Mouse (Mus musculus): ENCODE data around the gene Gm20388. TPM values are rescaled to one million over a fixed set of nuclear protein-coding genes. Genes with fewer than 3 reads are reported as not detected.
A peak's percentile ranks its signal among the peaks of the same experiment; 100 is the strongest.

Gm20388 gene
- polyA plus RNA-seq, 1 experiment from 2014 or later: not detected

DNA sequence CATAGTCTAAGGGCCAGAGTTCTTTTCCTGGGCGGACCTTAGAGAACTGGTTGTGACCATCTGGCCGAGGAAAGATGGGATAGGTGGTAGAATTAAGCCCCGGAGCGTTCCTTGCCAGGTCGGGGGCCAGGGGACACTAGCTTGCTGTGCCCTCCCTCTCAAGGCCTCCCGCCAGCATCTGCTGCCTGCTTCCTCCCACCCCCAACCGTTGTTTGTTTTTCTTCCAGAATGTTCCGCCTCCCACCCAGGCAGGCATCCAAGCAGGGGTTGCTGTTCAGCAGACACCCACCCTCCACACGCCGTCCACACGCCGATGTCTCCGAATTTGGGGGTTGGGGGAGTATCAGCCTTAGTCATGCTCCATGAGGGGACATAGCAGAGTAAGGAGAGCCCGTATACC is 367.4 kb downstream of the Gm20388 start:
- Histone ChIP-seq H3K9me3 (no peaks in the 10 kb centered on the region), H3K4me2 (replicated peaks) (0 out of 2 replicates have a peak overlapping the region, but pooled peaks have one; percentile 1), H3K27me3 (0 out of 2 replicates have a peak, but pooled peaks cover 3% of the 10 kb centered on the region), H3K4me3 (no peak overlapping the region), H3K27ac (peak overlapping the region; percentile 94), H3K4me1 (peaks cover 91% of the 10 kb centered on the region), H3K36me3 (no peaks in the 10 kb centered on the region), H3K9ac (no peak overlapping the region)
- no peak for ATAC-seq (ENCODE audit: insufficient number of reproducible peaks, insufficient read depth, low FRiP score, low TSS enrichment)
- WGBS: 54% methylated on average over 14 of the region's 14 CpGs

DNA sequence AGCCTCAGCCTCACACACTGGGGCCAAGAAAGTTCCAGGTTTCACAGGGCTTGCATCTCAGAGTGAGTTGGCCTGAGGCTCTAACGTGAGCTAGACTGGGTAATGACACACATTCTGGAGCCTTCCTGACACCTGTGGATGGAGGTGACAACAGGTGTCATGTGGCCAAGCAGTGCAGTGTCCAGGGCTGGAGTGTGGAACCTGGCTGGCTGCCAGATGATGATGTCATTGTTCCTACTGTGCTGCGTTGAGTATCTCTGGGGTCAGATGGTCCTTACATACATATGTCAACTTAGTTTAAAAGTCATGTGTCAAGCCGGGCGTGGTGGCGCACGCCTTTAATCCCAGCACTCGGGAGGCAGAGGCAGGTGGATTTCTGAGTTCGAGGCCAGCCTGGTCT is 368.8 kb downstream of the Gm20388 start:
- Histone ChIP-seq H3K27ac (0 out of 2 replicates have a peak overlapping the region, but pooled peaks have one; percentile 8), H3K9me3 (no peaks in the 10 kb centered on the region), H3K4me3 (no peak overlapping the region), H3K4me2 (replicated peaks) (no peak overlapping the region), H3K9ac (no peak overlapping the region), H3K36me3 (no peaks in the 10 kb centered on the region), H3K27me3 (0 out of 2 replicates have a peak, but pooled peaks cover 3% of the 10 kb centered on the region), H3K4me1 (peaks cover 92% of the 10 kb centered on the region)
- WGBS: 88% methylated on average over 8 of the region's 8 CpGs
- no peak for ATAC-seq (ENCODE audit: insufficient number of reproducible peaks, insufficient read depth, low FRiP score, low TSS enrichment)

DNA sequence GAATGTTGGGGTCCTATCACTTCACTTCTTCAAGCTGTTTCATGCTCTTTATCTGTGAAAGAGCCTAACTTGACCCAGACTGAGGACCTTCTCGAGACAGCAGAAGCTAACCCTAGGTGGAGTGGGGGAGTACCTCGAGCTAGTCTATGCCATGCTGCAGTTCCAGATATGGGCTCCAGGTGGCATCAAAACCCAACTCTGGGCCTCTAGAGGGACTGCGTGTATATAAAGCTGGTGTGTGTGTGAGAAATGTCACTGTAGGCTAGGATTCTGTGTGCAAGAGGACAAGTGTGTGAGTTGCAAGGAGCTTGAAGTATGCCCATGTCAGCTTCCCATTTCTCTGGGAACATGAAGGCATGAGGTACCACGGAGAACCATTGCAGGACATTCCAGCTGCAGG is 370.8 kb downstream of the Gm20388 start:
- WGBS: 20% methylated on average over 4 of the region's 4 CpGs
- H3K27ac ChIP-seq: peak overlapping the region; percentile 83; the same call in 1 of the 2 replicates
- H3K36me3 ChIP-seq: no peaks in the 10 kb centered on the region
- H3K4me3 ChIP-seq: no peak overlapping the region
- H3K9ac ChIP-seq: no peak overlapping the region
- H3K4me2 ChIP-seq (replicated peaks): no peak overlapping the region
- peaks cover 92% of the 10 kb centered on the region for H3K4me1 ChIP-seq
- no peaks in the 10 kb centered on the region for H3K9me3 ChIP-seq
- 0 out of 2 replicates have a peak, but pooled peaks cover 3% of the 10 kb centered on the region for H3K27me3 ChIP-seq
- ATAC-seq (ENCODE audit: insufficient number of reproducible peaks, insufficient read depth, low FRiP score, low TSS enrichment): no peak

DNA sequence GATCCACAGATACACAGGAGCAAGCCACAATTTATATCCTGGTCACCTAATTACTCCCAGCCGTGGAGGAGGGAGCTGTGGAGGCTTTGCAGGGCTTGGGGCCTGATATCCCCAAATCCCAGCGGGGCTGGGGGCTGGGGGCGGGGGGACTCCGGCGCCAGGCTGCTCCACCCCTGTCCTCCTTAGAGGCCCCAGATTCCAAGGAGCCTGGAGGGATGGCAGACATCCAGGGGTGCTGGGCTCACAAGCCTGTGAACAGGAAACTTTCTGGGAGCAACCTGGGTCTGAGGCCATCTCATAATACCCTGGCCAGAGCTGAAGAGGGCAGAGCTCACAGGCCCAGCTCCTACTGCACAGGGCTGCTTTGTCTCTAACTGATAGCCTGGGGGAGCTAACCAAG is 371.8 kb downstream of the Gm20388 start:
- 0 out of 2 replicates have a peak, but pooled peaks cover 3% of the 10 kb centered on the region for H3K27me3 ChIP-seq
- H3K4me2 ChIP-seq (replicated peaks): peak overlapping the region; percentile 2
- no peaks in the 10 kb centered on the region for H3K9me3 ChIP-seq
- H3K9ac ChIP-seq: 0 out of 2 replicates have a peak overlapping the region, but pooled peaks have one; percentile 30
- WGBS: 15% methylated on average over 5 of the region's 5 CpGs
- H3K36me3 ChIP-seq: no peaks in the 10 kb centered on the region
- peaks cover 84% of the 10 kb centered on the region for H3K4me1 ChIP-seq
- ATAC-seq (ENCODE audit: insufficient number of reproducible peaks, insufficient read depth, low FRiP score, low TSS enrichment): 0 out of 2 replicates have a peak, but pooled peaks have one; percentile 7
- peak overlapping the region; percentile 83 for H3K27ac ChIP-seq
- no peak overlapping the region for H3K4me3 ChIP-seq

DNA sequence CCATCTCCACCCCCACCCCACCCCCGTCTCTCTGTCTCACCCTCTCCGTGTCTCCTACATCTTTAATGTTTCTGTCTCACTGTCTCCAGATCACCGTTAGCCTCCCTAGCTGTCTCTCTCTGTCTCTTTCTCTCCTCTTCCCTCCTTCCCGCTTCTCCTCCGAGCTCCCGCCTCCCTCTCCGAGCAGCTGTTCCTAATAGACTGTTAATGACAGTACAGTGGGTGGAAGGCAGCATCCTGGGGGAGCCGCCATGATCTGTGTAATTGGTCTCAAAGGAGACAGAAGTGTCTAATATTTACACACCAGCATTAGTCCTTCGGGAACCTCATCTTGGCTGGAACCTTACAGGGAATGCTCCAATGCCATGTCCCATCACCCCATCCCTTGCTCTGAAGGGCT is 373.6 kb downstream of the Gm20388 start:
- no peak for ATAC-seq (ENCODE audit: insufficient number of reproducible peaks, insufficient read depth, low FRiP score, low TSS enrichment)
- H3K4me1 ChIP-seq: peaks cover 83% of the 10 kb centered on the region

DNA sequence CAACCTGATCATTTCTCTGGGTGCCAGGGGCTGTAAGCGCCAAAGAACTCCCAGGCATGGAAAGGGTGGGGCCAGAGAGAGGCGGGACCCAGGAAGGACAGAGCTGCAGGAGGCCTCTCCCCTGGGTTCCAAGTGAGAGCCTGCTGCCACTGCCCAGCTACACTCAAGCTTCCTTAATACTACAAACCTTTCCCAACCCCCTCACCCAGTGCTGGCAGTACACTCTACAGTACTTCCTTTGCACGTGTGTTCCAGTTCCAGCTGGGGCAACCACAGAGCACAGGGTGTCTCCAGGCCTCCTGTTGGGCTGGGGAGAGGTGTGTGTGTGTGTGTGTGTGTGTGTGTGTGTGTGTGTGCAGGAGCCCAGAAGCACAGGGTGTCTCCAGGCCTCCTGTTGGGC is 374.4 kb downstream of the Gm20388 start:
- 23% methylated on average over 3 of the region's 3 CpGs for WGBS
- Histone ChIP-seq H3K9ac (peak overlapping the region; percentile 10; the same call in 1 of the 2 replicates), H3K36me3 (no peaks in the 10 kb centered on the region), H3K4me2 (replicated peaks) (peak overlapping the region; percentile 17; the same call in 1 of the 2 replicates), H3K9me3 (no peaks in the 10 kb centered on the region), H3K4me3 (no peak overlapping the region), H3K27me3 (0 out of 2 replicates have a peak, but pooled peaks cover 3% of the 10 kb centered on the region), H3K27ac (peak overlapping the region; percentile 83), H3K4me1 (peaks cover 89% of the 10 kb centered on the region)
- ATAC-seq (ENCODE audit: insufficient number of reproducible peaks, insufficient read depth, low FRiP score, low TSS enrichment): no peak

More for the DNA sequence above, 373.6 kb downstream of the Gm20388 start:
- Histone ChIP-seq H3K27me3 (0 out of 2 replicates have a peak, but pooled peaks cover 3% of the 10 kb centered on the region), H3K9me3 (no peaks in the 10 kb centered on the region), H3K27ac (peak overlapping the region; percentile 83), H3K9ac (no peak overlapping the region), H3K4me2 (replicated peaks) (peak overlapping the region; percentile 24; the same call in 1 of the 2 replicates), H3K36me3 (no peaks in the 10 kb centered on the region), H3K4me3 (no peak overlapping the region)
- 20% methylated on average over 9 of the region's 9 CpGs for WGBS

DNA sequence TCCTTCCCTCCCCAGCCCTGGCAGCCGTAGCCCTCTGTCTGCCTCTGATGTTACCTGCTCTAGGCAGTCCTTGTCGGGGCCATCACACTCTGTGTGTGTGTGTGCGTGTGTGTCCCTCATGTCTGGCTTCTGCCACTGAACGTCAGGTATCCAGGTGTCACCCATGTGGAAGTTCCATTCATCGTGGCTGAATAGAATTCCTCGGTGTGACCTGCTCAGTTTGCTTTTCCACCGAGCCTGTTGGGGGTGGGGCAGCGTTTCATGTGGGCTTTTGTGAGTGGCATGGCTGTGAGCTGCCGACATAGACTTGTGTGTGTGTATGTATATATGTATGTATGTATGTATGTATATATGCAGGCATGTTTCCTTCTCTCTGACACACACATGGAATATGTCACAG is 375.2 kb downstream of the Gm20388 start:
- H3K27me3 ChIP-seq: 0 out of 2 replicates have a peak, but pooled peaks cover under 1% of the 10 kb centered on the region
- H3K4me2 ChIP-seq (replicated peaks): no peak overlapping the region
- H3K9me3 ChIP-seq: no peaks in the 10 kb centered on the region
- no peaks in the 10 kb centered on the region for H3K36me3 ChIP-seq
- no peak for ATAC-seq (ENCODE audit: insufficient number of reproducible peaks, insufficient read depth, low FRiP score, low TSS enrichment)
- WGBS: 63% methylated on average over 9 of the region's 9 CpGs
- no peak overlapping the region for H3K4me3 ChIP-seq
- 0 out of 2 replicates have a peak overlapping the region, but pooled peaks have one; percentile 10 for H3K9ac ChIP-seq
- peaks cover 88% of the 10 kb centered on the region for H3K4me1 ChIP-seq
- H3K27ac ChIP-seq: peak overlapping the region; percentile 83; the same call in 1 of the 2 replicates

DNA sequence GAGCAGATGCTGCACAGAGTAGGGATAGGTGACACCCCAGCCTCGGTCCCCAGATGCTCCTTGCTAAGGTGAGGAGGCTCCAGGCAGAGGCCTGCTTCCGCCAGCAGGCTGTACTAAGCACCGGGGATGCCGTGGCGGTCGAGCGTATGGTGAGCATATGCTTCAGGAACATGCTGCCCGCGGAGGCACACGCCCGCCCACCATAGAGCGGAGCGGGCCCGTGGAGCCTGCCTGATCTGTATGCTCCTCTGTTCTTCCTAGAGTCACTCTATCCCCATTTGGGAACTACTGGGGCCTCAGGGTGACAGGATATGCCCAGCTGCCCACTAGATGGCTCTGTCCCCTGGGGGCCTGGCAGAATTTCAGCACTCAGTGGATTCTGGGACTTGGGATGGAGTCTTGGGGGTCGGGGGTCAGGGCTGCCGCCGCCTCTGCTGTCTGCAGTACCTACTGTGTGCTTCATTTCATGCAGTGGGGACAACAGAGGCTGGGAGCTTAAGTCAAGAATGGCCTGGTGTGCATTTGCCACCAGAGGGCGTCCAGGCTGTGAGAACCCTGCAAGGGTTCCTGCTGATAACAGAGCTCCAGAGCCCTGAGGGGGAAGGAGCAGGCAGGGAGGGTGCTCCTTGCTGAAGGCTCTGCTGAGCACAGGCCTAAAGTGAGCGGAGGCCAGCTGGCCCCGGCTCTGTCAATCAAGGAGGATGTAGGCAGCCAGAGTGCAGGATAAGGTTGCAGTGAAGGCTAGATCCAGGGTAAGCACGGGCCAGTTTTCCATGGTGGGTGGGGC is 377.7 kb downstream of the Gm20388 start:
- Histone ChIP-seq H3K4me3 (no peak overlapping the region), H3K9me3 (no peaks in the 10 kb centered on the region), H3K9ac (no peak overlapping the region), H3K4me2 (replicated peaks) (no peak overlapping the region), H3K4me1 (peaks cover 87% of the 10 kb centered on the region), H3K27me3 (no peaks in the 10 kb centered on the region), H3K27ac (peak overlapping the region; percentile 59), H3K36me3 (no peaks in the 10 kb centered on the region)
- 0 out of 2 replicates have a peak, but pooled peaks have one; percentile 12 for ATAC-seq (ENCODE audit: insufficient number of reproducible peaks, insufficient read depth, low FRiP score, low TSS enrichment)
- 20% methylated on average over 21 of the region's 21 CpGs for WGBS

DNA sequence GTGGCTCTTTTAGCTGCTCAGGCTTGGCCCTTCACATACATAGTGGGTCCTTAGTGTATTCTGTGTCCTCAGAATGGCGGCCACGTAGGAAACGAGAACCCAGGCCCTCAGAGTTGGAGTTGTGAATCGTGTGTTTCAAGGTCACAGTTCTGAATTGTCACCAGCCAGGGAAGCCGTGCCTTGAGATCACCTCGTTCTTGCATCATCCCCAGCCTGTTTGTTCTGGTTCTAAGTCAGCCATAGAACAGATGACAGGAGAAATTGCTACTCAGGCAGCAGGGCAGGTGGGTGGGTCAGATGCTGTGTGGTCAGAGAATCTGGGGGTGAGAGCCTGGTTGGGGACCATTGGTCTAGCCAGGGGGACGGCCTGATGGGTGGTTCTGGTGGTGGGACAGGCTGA is 378.6 kb downstream of the Gm20388 start:
- Histone ChIP-seq H3K4me2 (replicated peaks) (no peak overlapping the region), H3K27me3 (no peaks in the 10 kb centered on the region), H3K4me1 (peaks cover 87% of the 10 kb centered on the region), H3K9ac (no peak overlapping the region), H3K27ac (no peak overlapping the region), H3K4me3 (no peak overlapping the region), H3K36me3 (no peaks in the 10 kb centered on the region), H3K9me3 (no peaks in the 10 kb centered on the region)
- no peak for ATAC-seq (ENCODE audit: insufficient number of reproducible peaks, insufficient read depth, low FRiP score, low TSS enrichment)
- 81% methylated on average over 7 of the region's 7 CpGs for WGBS

DNA sequence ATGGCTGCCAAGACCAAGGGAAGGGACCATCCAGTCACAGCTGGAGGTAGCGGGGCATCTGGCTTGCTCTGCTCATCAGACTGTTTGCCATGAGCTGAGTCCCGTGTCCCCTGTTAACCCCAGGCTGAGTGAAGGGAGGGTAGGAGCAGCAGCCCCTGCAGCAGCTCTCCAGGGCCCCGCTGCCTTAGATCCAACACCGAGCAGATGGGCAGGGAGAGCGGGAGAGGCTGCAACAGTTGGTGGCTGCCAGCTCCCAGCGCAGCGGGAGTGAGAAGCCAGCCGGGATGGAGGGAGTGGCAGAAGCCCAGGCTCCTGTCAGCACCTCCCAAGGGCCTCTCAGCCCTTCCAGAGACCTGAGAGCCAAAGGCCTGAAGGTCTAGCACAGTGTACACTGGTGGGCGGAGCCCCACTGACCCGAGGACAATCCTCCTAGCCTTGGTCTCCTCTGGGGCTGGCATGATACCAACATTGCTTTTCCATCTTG is 379.1 kb downstream of the Gm20388 start:
- Histone ChIP-seq H3K27ac (peak overlapping the region; percentile 46), H3K4me1 (peaks cover 87% of the 10 kb centered on the region), H3K27me3 (no peaks in the 10 kb centered on the region), H3K4me3 (no peak overlapping the region), H3K36me3 (no peaks in the 10 kb centered on the region), H3K9ac (peak overlapping the region; percentile 11; the same call in 1 of the 2 replicates), H3K4me2 (replicated peaks) (no peak overlapping the region), H3K9me3 (no peaks in the 10 kb centered on the region)
- ATAC-seq (ENCODE audit: insufficient number of reproducible peaks, insufficient read depth, low FRiP score, low TSS enrichment): no peak
- 36% methylated on average over 10 of the region's 10 CpGs for WGBS

DNA sequence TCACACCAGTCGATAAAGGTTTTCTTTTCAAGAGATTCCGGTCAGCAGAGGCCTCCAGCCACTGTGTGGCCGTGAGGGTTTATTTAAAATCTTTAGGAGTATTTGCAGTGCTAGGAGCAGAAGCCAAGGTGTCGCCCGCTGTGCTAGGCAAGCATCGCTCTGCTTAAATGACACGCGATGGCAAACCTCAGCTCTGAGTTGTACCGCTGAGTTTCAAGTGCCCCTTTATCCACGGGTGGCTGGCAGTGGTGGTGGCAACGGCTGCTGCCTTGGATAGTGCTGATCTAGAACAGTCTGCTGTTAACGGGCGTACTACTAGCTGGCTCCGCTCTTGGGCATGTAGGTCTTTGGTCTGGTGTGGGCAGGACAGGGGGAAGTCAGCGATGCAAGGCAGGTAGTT is 380.0 kb downstream of the Gm20388 start:
- no peak overlapping the region for H3K4me3 ChIP-seq
- 0 out of 2 replicates have a peak overlapping the region, but pooled peaks have one; percentile 30 for H3K27ac ChIP-seq
- peak overlapping the region; percentile 0; the same call in 1 of the 2 replicates for H3K9ac ChIP-seq
- H3K27me3 ChIP-seq: no peaks in the 10 kb centered on the region
- no peak overlapping the region for H3K4me2 ChIP-seq (replicated peaks)
- peaks cover 87% of the 10 kb centered on the region for H3K4me1 ChIP-seq
- no peaks in the 10 kb centered on the region for H3K36me3 ChIP-seq
- H3K9me3 ChIP-seq: no peaks in the 10 kb centered on the region
- ATAC-seq (ENCODE audit: insufficient number of reproducible peaks, insufficient read depth, low FRiP score, low TSS enrichment): no peak
- 57% methylated on average over 15 of the region's 15 CpGs for WGBS
